Mouse (Mus musculus): ENCODE data around the gene Nutf2-ps1. TPM values are rescaled to one million over a fixed set of nuclear protein-coding genes. Genes with fewer than 3 reads are reported as not detected.

Nutf2-ps1 gene
- polyA plus RNA-seq, 1 experiment from 2014 or later, result 123 TPM

- ChIA-PET CTCF (no interaction called here), POLR2A (interaction anchor here (0.9 to 1.1 kb wide), 2 partner anchors 10 to 160 kb away, joined by 3 read pairs; no protein-coding TSS in a partner anchor)
- no peak for ATAC-seq
- in situ Hi-C loops (cut with MboI; ENCODE audit: low pct_unique_long_range_greater_than_20kb), result no loop called here
- no peak for TF ChIP-seq CTCF (IDR thresholded peaks at IDR 0.05)
- no peaks in the 10 kb centered on the region for H3K27me3 ChIP-seq
- DNase-seq (ENCODE audit: low read depth, low spot score), result no peak
These were observed 34.5 kb downstream of the Nutf2-ps1 start for GRCm38 (mm10) chr19:53554402-53554801.

GRCm38 (mm10) chr19:53552795-53553194 lies 36.1 kb downstream of the Nutf2-ps1 start:
- DNase-seq (ENCODE audit: low read depth, low spot score) (no peak), ATAC-seq (peak; percentile 82)
- in situ Hi-C loops (cut with MboI; ENCODE audit: low pct_unique_long_range_greater_than_20kb), result no loop called here
- ChIA-PET CTCF (interaction anchor here (1.5 kb wide), 1 partner anchor 133 kb away, joined by 3 read pairs; no protein-coding TSS in a partner anchor), POLR2A (interaction anchor here (0.7 to 1.1 kb wide), 2 partner anchors 9 to 24 kb away, joined by 3 read pairs; partner anchors contain the start of gene Dusp5)
- no peaks in the 10 kb centered on the region for H3K27me3 ChIP-seq
- no peak for TF ChIP-seq CTCF (IDR thresholded peaks at IDR 0.05)

- TF ChIP-seq CTCF (IDR thresholded peaks at IDR 0.05), result no peak
- no peaks in the 10 kb centered on the region for H3K27me3 ChIP-seq
- ChIA-PET CTCF (interaction anchor here (1.5 kb wide), 1 partner anchor 133 kb away, joined by 3 read pairs; no protein-coding TSS in a partner anchor), POLR2A (interaction anchor here (0.6 to 1.1 kb wide), 2 partner anchors 23 to 40 kb away, joined by 3 to 5 read pairs; partner anchors contain the start of gene Dusp5)
- in situ Hi-C loops (cut with MboI; ENCODE audit: low pct_unique_long_range_greater_than_20kb), result no loop called here
- DNase-seq (ENCODE audit: low read depth, low spot score) (no peak), ATAC-seq (no peak)
These were observed 36.6 kb downstream of the Nutf2-ps1 start for GRCm38 (mm10) chr19:53552216-53552786.

- no peak for TF ChIP-seq CTCF (IDR thresholded peaks at IDR 0.05)
- DNase-seq (ENCODE audit: low read depth, low spot score), result no peak
- ATAC-seq, result no peak
- POLR2A ChIA-PET, result no interaction called here
- CTCF ChIA-PET, result interaction anchor here (1.4 kb wide), 1 partner anchor 149 kb away, joined by 3 read pairs; no protein-coding TSS in a partner anchor
- in situ Hi-C loops (cut with MboI; ENCODE audit: low pct_unique_long_range_greater_than_20kb), result no loop called here
- no peaks in the 10 kb centered on the region for H3K27me3 ChIP-seq
These were observed 37.9 kb downstream of the Nutf2-ps1 start for GRCm38 (mm10) chr19:53550972-53551371.

GRCm38 (mm10) chr19:53547597-53547996 lies 41.3 kb downstream of the Nutf2-ps1 start:
- no peaks in the 10 kb centered on the region for H3K27me3 ChIP-seq
- ChIA-PET POLR2A (no interaction called here), CTCF (interaction anchor here (1.4 kb wide), 1 partner anchor 9 kb away, joined by 4 read pairs; no protein-coding TSS in a partner anchor)
- DNase-seq (ENCODE audit: low read depth, low spot score), result no peak
- no peak for TF ChIP-seq CTCF (IDR thresholded peaks at IDR 0.05)
- in situ Hi-C loops (cut with MboI; ENCODE audit: low pct_unique_long_range_greater_than_20kb), result no loop called here
- ATAC-seq, result no peak

- ChIA-PET POLR2A (no interaction called here), CTCF (no interaction called here)
- no peaks in the 10 kb centered on the region for H3K27me3 ChIP-seq
- in situ Hi-C loops (cut with MboI; ENCODE audit: low pct_unique_long_range_greater_than_20kb), result no loop called here
- DNase-seq (ENCODE audit: low read depth, low spot score) (no peak), ATAC-seq (no peak)
- no peak for TF ChIP-seq CTCF (IDR thresholded peaks at IDR 0.05)
These were observed 43.8 kb downstream of the Nutf2-ps1 start for GRCm38 (mm10) chr19:53544923-53545561.

- ATAC-seq (peak; percentile 52), DNase-seq (ENCODE audit: low read depth, low spot score) (no peak)
- ChIA-PET POLR2A (no interaction called here), CTCF (interaction anchor here (0.9 to 1.2 kb wide), 2 partner anchors 11 to 124 kb away, joined by 3 read pairs; no protein-coding TSS in a partner anchor)
- in situ Hi-C loops (cut with MboI; ENCODE audit: low pct_unique_long_range_greater_than_20kb), result no loop called here
- H3K27me3 ChIP-seq, result no peaks in the 10 kb centered on the region
- TF ChIP-seq CTCF (IDR thresholded peaks at IDR 0.05), result no peak
These were observed 45.3 kb downstream of the Nutf2-ps1 start for GRCm38 (mm10) chr19:53543602-53544001.

- DNase-seq (ENCODE audit: low read depth, low spot score) (no peak), ATAC-seq (no peak)
- ChIA-PET POLR2A (no interaction called here), CTCF (interaction anchor here (1.4 kb wide), 1 partner anchor 8 kb away, joined by 4 read pairs; no protein-coding TSS in a partner anchor)
- no peaks in the 10 kb centered on the region for H3K27me3 ChIP-seq
- in situ Hi-C loops (cut with MboI; ENCODE audit: low pct_unique_long_range_greater_than_20kb), result no loop called here
- no peak for TF ChIP-seq CTCF (IDR thresholded peaks at IDR 0.05)
These were observed 49.6 kb downstream of the Nutf2-ps1 start for GRCm38 (mm10) chr19:53539296-53539695.

- CTCF ChIA-PET, result interaction anchor here (1.4 kb wide), 1 partner anchor 9 kb away, joined by 4 read pairs; no protein-coding TSS in a partner anchor
- H3K27me3 ChIP-seq, result no peaks in the 10 kb centered on the region
- no peak for ATAC-seq
- no peak for DNase-seq (ENCODE audit: low read depth, low spot score)
- POLR2A ChIA-PET, result no interaction called here
- in situ Hi-C loops (cut with MboI; ENCODE audit: low pct_unique_long_range_greater_than_20kb), result no loop called here
- TF ChIP-seq CTCF (IDR thresholded peaks at IDR 0.05), result no peak
These were observed 50.1 kb downstream of the Nutf2-ps1 start for GRCm38 (mm10) chr19:53538796-53539195.

Other genes starting within 250 kb of the Nutf2-ps1 start
- gene Gm10197, start 217.3 kb downstream of the Nutf2-ps1 start, polyA plus RNA-seq (2021), result 32.0 TPM
- 59.3 TPM for gene Smndc1, start 198.5 kb downstream of the Nutf2-ps1 start, polyA plus RNA-seq (2021)
- gene Dusp5, start 60.0 kb downstream of the Nutf2-ps1 start, polyA plus RNA-seq (2021), result 20.1 TPM
- gene Smc3, start 11.3 kb upstream of the Nutf2-ps1 start, polyA plus RNA-seq (2021), result 60.2 TPM
- 0.72 TPM for gene Rbm20, start 88.2 kb upstream of the Nutf2-ps1 start, polyA plus RNA-seq (2021)